Mouse (Mus musculus): ENCODE results near the gene Taf12. TPM values are rescaled to one million over a fixed set of nuclear protein-coding genes. Genes with fewer than 3 reads are reported as not detected.

The Taf12 gene
- total RNA-seq, 1 experiment, result 21.9 TPM

DNA sequence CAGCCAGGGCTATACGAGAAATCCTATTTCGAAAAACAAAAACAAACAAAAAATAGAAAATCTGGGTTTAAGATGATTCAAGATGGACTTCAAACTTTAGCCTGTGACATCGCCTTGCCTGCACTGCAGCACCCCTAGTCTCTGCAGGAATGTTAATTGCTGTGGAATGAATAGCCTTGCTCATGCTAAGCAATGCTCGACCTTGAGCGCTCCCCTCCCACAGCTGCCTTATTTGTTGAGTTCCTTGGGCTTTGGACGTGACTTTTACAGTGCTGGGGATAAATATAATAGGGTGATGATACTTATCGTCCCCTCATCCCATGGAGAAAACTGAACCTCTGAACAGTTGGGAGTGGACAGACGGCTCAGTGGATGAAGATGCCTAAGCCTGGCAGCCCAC lies 41.5 kb downstream of the Taf12 start:
- DNase-seq (ENCODE audit: low read depth, low spot score), result no peak
- in situ Hi-C loops (cut with MboI; ENCODE audit: low sequenced_read_pairs in 2 of 2, unreplicated experiment in 2 of 2), result no loop called here
- peaks cover 7 to 14% of the 10 kb centered on the region in 2 experiments; a peak in 3 of 4 replicates for H3K4me1 ChIP-seq (ENCODE audit: control insufficient read depth in 2 of 2, insufficient read depth in 2 of 2, low read length in 2 of 2, poor library complexity in 1 of 2)
- H3K9ac ChIP-seq (ENCODE audit: insufficient read depth, low read depth, low read length, poor library complexity, severe bottlenecking), result no peak overlapping the region
- peaks cover 27% of the 10 kb centered on the region for H3K36me3 ChIP-seq (ENCODE audit: control insufficient read depth, insufficient read depth, low read length, poor library complexity, severe bottlenecking)
- no peak overlapping the region for H3K4me3 ChIP-seq (ENCODE audit: insufficient read depth in 1 of 2, low read depth in 1 of 2, low read length in 2 of 2, poor library complexity in 1 of 2, severe bottlenecking in 1 of 2)
- no peaks in the 10 kb centered on the region for H3K9me3 ChIP-seq (ENCODE audit: control insufficient read depth, insufficient read depth, low read depth, low read length)
- H3K27ac ChIP-seq (ENCODE audit: insufficient read depth, low read depth, low read length, poor library complexity, severe bottlenecking), result no peak overlapping the region; the same call in 1 of the 2 replicates
- TF ChIP-seq HCFC1 (IDR thresholded peaks at IDR 0.05; ENCODE audit: borderline replicate concordance, insufficient read depth, low read length) (no peak), CHD2 (IDR thresholded peaks at IDR 0.05; ENCODE audit: low read depth, low read length) (peak; percentile 80), ZNF384 (IDR thresholded peaks at IDR 0.05; ENCODE audit: low read depth, low read length) (0 out of 2 replicates have a peak, but pooled peaks have one; percentile 5), MAFK (IDR thresholded peaks at IDR 0.05; ENCODE audit: insufficient read depth, low read depth, low read length) (no peak), ZC3H11A (IDR thresholded peaks at IDR 0.05; ENCODE audit: borderline replicate concordance, low read depth, low read length) (no peak)

GRCm38 (mm10) chr4:132326481-132326880 lies 52.3 kb downstream of the Taf12 start:
- H3K36me3 ChIP-seq (ENCODE audit: control insufficient read depth, insufficient read depth, low read length, poor library complexity, severe bottlenecking), result peaks cover 25% of the 10 kb centered on the region; the same call in 1 of the 2 replicates
- no peak overlapping the region for H3K9ac ChIP-seq (ENCODE audit: insufficient read depth, low read depth, low read length, poor library complexity, severe bottlenecking)
- no peak overlapping the region for H3K27ac ChIP-seq (ENCODE audit: insufficient read depth, low read depth, low read length, poor library complexity, severe bottlenecking)
- in situ Hi-C loops (cut with MboI; ENCODE audit: low sequenced_read_pairs in 2 of 2, unreplicated experiment in 2 of 2), result no loop called here
- no peak for DNase-seq (ENCODE audit: low read depth, low spot score)
- TF ChIP-seq HCFC1 (IDR thresholded peaks at IDR 0.05; ENCODE audit: borderline replicate concordance, insufficient read depth, low read length) (no peak), ZC3H11A (IDR thresholded peaks at IDR 0.05; ENCODE audit: borderline replicate concordance, low read depth, low read length) (no peak), MAFK (IDR thresholded peaks at IDR 0.05; ENCODE audit: insufficient read depth, low read depth, low read length) (no peak), CHD2 (IDR thresholded peaks at IDR 0.05; ENCODE audit: low read depth, low read length) (no peak), ZNF384 (IDR thresholded peaks at IDR 0.05; ENCODE audit: low read depth, low read length) (no peak)
- no peak overlapping the region for H3K4me3 ChIP-seq (ENCODE audit: insufficient read depth in 1 of 2, low read depth in 1 of 2, low read length in 2 of 2, poor library complexity in 1 of 2, severe bottlenecking in 1 of 2)
- H3K4me1 ChIP-seq (ENCODE audit: control insufficient read depth in 2 of 2, insufficient read depth in 2 of 2, low read length in 2 of 2, poor library complexity in 1 of 2), result peaks cover 2 to 3% of the 10 kb centered on the region in 2 experiments; a peak in 2 of 4 replicates
- H3K9me3 ChIP-seq (ENCODE audit: control insufficient read depth, insufficient read depth, low read depth, low read length), result no peaks in the 10 kb centered on the region

GRCm38 (mm10) chr4:132328391-132328982 lies 54.3 kb downstream of the Taf12 start:
- in situ Hi-C loops (cut with MboI; ENCODE audit: low sequenced_read_pairs in 2 of 2, unreplicated experiment in 2 of 2), result no loop called here
- Histone ChIP-seq H3K9me3 (ENCODE audit: control insufficient read depth, insufficient read depth, low read depth, low read length) (no peaks in the 10 kb centered on the region), H3K9ac (ENCODE audit: insufficient read depth, low read depth, low read length, poor library complexity, severe bottlenecking) (peak overlapping the region; percentile 98), H3K36me3 (ENCODE audit: control insufficient read depth, insufficient read depth, low read length, poor library complexity, severe bottlenecking) (peaks cover 28% of the 10 kb centered on the region), H3K4me1 (ENCODE audit: control insufficient read depth in 2 of 2, insufficient read depth in 2 of 2, low read length in 2 of 2, poor library complexity in 1 of 2) (peaks cover 2 to 3% of the 10 kb centered on the region in 2 experiments; a peak in 2 of 4 replicates), H3K27ac (ENCODE audit: insufficient read depth, low read depth, low read length, poor library complexity, severe bottlenecking) (0 out of 2 replicates have a peak overlapping the region, but pooled peaks have one; percentile 83), H3K4me3 (ENCODE audit: insufficient read depth in 1 of 2, low read depth in 1 of 2, low read length in 2 of 2, poor library complexity in 1 of 2, severe bottlenecking in 1 of 2) (peak overlapping the region; percentile 88 to 99)
- TF ChIP-seq CHD2 (IDR thresholded peaks at IDR 0.05; ENCODE audit: low read depth, low read length) (no peak), HCFC1 (IDR thresholded peaks at IDR 0.05; ENCODE audit: borderline replicate concordance, insufficient read depth, low read length) (no peak), MAFK (IDR thresholded peaks at IDR 0.05; ENCODE audit: insufficient read depth, low read depth, low read length) (no peak), ZNF384 (IDR thresholded peaks at IDR 0.05; ENCODE audit: low read depth, low read length) (no peak), ZC3H11A (IDR thresholded peaks at IDR 0.05; ENCODE audit: borderline replicate concordance, low read depth, low read length) (no peak)
- no peak for DNase-seq (ENCODE audit: low read depth, low spot score)

DNA sequence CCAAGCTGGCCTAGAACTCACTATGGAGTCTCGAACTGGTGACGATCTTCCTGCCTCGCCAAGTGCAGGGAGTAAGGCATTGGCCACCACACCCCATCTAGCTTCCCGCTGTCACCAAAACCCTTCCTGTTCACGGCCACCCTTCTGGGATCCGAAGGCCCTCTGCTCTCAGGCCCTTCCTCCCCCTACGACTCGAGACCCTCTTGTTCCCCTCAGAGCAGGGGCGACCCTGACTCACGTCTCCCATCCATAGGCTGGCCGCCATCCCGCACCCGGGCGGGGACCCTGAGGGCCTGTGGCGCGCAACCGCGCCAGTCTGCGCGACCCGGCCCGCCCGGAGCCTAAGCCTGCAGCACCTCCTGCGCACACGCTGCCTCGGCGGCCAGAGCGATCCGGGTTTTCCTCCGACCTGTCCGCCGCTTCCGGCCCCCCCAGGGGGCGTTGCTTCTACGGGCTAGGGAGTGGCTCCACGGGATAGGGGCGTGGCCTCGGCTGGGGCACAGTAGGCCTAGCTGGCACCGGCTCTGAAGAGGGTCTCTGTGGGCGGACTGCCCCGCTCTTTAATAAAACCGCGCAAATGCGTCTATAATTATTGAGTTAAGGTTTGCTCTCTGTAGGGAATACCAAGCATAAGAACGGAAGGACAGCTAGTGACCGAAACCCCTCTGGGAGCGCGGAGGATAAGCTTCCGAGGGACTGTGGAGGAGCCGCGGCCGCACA lies 55.1 kb downstream of the Taf12 start, which contains the start of gene Trnau1ap:
TSS of gene Trnau1ap (minus strand) at position 424 of the 720 bp plus-strand sequence.
- H3K9ac ChIP-seq (ENCODE audit: insufficient read depth, low read depth, low read length, poor library complexity, severe bottlenecking), result peak within 1 kb of the TSS; percentile 98
- H3K4me3 ChIP-seq (ENCODE audit: insufficient read depth in 1 of 2, low read depth in 1 of 2, low read length in 2 of 2, poor library complexity in 1 of 2, severe bottlenecking in 1 of 2), result peak within 1 kb of the TSS; percentile 88 to 99
- DNase-seq (ENCODE audit: low read depth, low spot score), result peak; percentile 93
- H3K27ac ChIP-seq (ENCODE audit: insufficient read depth, low read depth, low read length, poor library complexity, severe bottlenecking), result peak within 1 kb of the TSS; percentile 83; the same call in 1 of the 2 replicates
- no peak for TF ChIP-seq CHD2 (IDR thresholded peaks at IDR 0.05; ENCODE audit: low read depth, low read length)
- TF ChIP-seq HCFC1 (IDR thresholded peaks at IDR 0.05; ENCODE audit: borderline replicate concordance, insufficient read depth, low read length), result peak; percentile 75; the same call in 1 of the 2 replicates
- TF ChIP-seq ZNF384 (IDR thresholded peaks at IDR 0.05; ENCODE audit: low read depth, low read length), result no peak
- no peak for TF ChIP-seq MAFK (IDR thresholded peaks at IDR 0.05; ENCODE audit: insufficient read depth, low read depth, low read length)
- H3K36me3 ChIP-seq (ENCODE audit: control insufficient read depth, insufficient read depth, low read length, poor library complexity, severe bottlenecking), result peaks cover 32% of the 10 kb centered on the region
- no peaks in the 10 kb centered on the region for H3K9me3 ChIP-seq (ENCODE audit: control insufficient read depth, insufficient read depth, low read depth, low read length)
- peaks cover 2 to 3% of the 10 kb centered on the region in 2 experiments; a peak in 2 of 4 replicates for H3K4me1 ChIP-seq (ENCODE audit: control insufficient read depth in 2 of 2, insufficient read depth in 2 of 2, low read length in 2 of 2, poor library complexity in 1 of 2)
- in situ Hi-C loops (cut with MboI; ENCODE audit: low sequenced_read_pairs in 2 of 2, unreplicated experiment in 2 of 2), result no loop called here

Data from ES-E14 (cell line).